Mouse (Mus musculus) R1 (cell line): ENCODE data around the gene Pik3c2g.
"Not testable (repeated sequence)": the region's sequence is repeated elsewhere in the genome, so short reads cannot be mapped to it uniquely, and the experiment has no call there.

Experiments used
- DNase-seq: peaks from one replicate; pipeline ENCODE4 v3.0.0-alpha.2; 2018; ENCODE audit warnings: low read depth, low spot score

Gene Pik3c2g

GRCm38 (mm10) chr6:139908997-139909669 is 322.1 kb downstream of the Pik3c2g start:
- no peak for DNase-seq

GRCm38 (mm10) chr6:139928766-139929165 is 341.7 kb downstream of the Pik3c2g start:
- no peak for DNase-seq

GRCm38 (mm10) chr6:139934861-139935260 is 347.8 kb downstream of the Pik3c2g start:
- DNase-seq: no peak

- DNase-seq: not testable (repeated sequence)
Observed at GRCm38 (mm10) chr6:139937581-139937980, 350.6 kb downstream of the Pik3c2g start.

GRCm38 (mm10) chr6:139947106-139947879 is 360.3 kb downstream of the Pik3c2g start:
- DNase-seq: no peak

- DNase-seq: no peak
Observed at GRCm38 (mm10) chr6:139953596-139953995, 366.6 kb downstream of the Pik3c2g start.

GRCm38 (mm10) chr6:139957531-139958241 is 370.7 kb downstream of the Pik3c2g start:
- no peak for DNase-seq

GRCm38 (mm10) chr6:139963775-139964174 is 376.8 kb downstream of the Pik3c2g start:
- no peak for DNase-seq

GRCm38 (mm10) chr6:139964895-139965294 is 377.9 kb downstream of the Pik3c2g start:
- DNase-seq: no peak

GRCm38 (mm10) chr6:139966684-139967083 is 379.7 kb downstream of the Pik3c2g start:
- DNase-seq: no peak

- no peak for DNase-seq
Observed at GRCm38 (mm10) chr6:139971608-139972298, 384.7 kb downstream of the Pik3c2g start.

- DNase-seq: no peak
Observed at GRCm38 (mm10) chr6:139974668-139975067, 387.6 kb downstream of the Pik3c2g start.

GRCm38 (mm10) chr6:139978114-139978513 is 391.1 kb downstream of the Pik3c2g start:
- DNase-seq: no peak

- no peak for DNase-seq
Observed at GRCm38 (mm10) chr6:139981061-139981460, 394.0 kb downstream of the Pik3c2g start.

- no peak for DNase-seq
Observed at GRCm38 (mm10) chr6:139984069-139984468, 397.0 kb downstream of the Pik3c2g start.

- DNase-seq: no peak
Observed at GRCm38 (mm10) chr6:139986564-139986963, 399.5 kb downstream of the Pik3c2g start.

GRCm38 (mm10) chr6:139989075-139989474 is 402.1 kb downstream of the Pik3c2g start:
- no peak for DNase-seq

- no peak for DNase-seq
Observed at GRCm38 (mm10) chr6:139989597-139989996, 402.6 kb downstream of the Pik3c2g start.

- peak; percentile 52 for DNase-seq
Observed at GRCm38 (mm10) chr6:140005181-140005580, 418.2 kb downstream of the Pik3c2g start.
